Mouse (Mus musculus) T-helper 17 cell (primary cell): ENCODE data around the gene Tmco1.

Source experiments
- in situ Hi-C, 2 experiments: fragments of 300-600 bp; cut with MboI, MseI; formaldehyde crosslinking; loops; 1 replicate in 1 of 2; 2 replicates in 1 of 2; pipeline ENCODE4 v1.15.1; 2025; ENCODE audit warnings: high pct_unique_total_duplicates in 2 of 2

Tmco1 gene

DNA sequence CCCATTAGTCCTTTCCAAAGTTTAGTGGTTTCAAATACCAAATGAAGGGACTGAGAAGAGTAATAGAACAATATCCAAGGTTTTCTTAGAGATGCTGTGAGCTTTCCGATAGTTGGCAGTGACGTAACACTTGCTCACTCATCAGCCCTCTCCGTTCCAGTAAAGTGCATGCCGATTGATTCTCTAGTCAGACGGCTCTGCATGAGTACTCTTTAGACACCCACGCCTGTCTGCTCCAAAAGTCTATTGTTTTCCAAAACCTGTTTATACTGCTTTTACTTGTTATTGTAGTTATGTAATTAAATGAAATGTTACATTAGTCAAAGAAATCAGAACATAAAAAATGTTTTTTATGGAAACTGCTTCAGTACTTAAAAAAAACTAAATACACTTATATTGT, 20.6 kb downstream of the Tmco1 start:
- in situ Hi-C loops = loop anchor here in 1 of 2 experiments (25.0 kb wide), 2 partner anchors 941 to 1316 kb away; partner anchors contain the start of genes Pou2f1 and Tada1

DNA sequence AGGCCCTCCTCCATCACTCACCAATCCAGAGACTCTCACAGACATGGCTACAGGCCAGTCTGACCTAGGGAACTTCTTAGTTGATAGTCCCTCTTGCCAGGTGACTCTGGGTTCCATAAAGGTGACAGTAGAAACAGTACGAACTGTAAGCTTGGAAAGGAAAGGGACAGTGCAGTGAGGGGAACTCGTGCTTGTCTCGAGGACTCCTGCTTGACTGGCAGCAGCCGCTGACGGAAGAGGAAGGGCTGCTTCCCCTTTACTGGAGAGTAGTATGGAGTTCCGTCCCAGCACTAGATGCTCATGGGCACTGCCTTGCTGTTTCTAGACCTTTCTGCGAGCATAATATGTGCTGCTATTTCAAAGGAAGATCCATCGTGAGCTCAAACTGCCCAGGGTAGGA, 22.9 kb downstream of the Tmco1 start:
- in situ Hi-C loops = loop anchor here (5.0 to 25.0 kb wide), 3 partner anchors 109 to 1319 kb away; partner anchors contain the start of genes Pou2f1 (in 1 of the 2) and Tada1 (in 1 of the 2)

- in situ Hi-C loops = loop anchor here in 1 of 2 experiments (5.0 to 25.0 kb wide), 3 partner anchors 119 to 1324 kb away; partner anchors contain the start of genes Pou2f1 and Tada1
These were observed 28.2 kb downstream of the Tmco1 start for GRCm38 (mm10) chr1:167336398-167336797.

- in situ Hi-C loops = loop anchor here in 1 of 2 experiments (5.0 to 25.0 kb wide), 3 partner anchors 120 to 1325 kb away; partner anchors contain the start of genes Pou2f1 and Tada1
These were observed 29.4 kb downstream of the Tmco1 start for GRCm38 (mm10) chr1:167337463-167338095.

DNA sequence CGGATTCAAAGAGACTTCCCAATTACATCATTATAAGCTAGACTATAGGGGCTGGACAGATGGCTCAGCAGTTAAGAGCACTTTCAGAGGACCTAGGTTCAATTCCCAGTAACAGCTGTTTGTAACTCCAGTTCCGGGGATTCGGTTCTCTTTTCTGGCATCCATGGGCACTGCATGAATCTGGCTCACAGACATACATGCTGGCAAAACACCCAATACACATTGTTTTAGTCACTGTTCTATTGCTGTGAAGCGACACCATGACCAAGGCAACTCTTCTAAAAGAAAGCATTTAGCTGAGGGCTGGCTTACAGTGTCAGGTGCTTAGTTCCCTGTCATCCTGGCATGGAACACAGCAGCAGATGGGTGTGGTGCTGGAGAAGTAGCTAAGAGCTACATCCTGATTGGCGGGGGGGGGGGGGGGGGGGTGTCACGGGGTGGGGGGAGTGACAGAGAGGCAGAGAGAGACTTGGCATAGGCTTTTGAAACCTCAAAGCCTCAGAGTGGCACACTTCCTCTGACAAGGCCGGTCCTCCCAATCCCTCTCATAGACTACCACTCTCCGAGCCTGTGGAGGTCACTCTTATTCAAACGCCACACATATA, 31.1 kb downstream of the Tmco1 start:
- in situ Hi-C loops = loop anchor here in 1 of 2 experiments (5.0 to 25.0 kb wide), 3 partner anchors 122 to 1327 kb away; partner anchors contain the start of genes Pou2f1 and Tada1

GRCm38 (mm10) chr1:167340111-167340787, 32.1 kb downstream of the Tmco1 start:
- in situ Hi-C loops = loop anchor here in 1 of 2 experiments (25.0 kb wide), 2 partner anchors 953 to 1328 kb away; partner anchors contain the start of genes Pou2f1 and Tada1

DNA sequence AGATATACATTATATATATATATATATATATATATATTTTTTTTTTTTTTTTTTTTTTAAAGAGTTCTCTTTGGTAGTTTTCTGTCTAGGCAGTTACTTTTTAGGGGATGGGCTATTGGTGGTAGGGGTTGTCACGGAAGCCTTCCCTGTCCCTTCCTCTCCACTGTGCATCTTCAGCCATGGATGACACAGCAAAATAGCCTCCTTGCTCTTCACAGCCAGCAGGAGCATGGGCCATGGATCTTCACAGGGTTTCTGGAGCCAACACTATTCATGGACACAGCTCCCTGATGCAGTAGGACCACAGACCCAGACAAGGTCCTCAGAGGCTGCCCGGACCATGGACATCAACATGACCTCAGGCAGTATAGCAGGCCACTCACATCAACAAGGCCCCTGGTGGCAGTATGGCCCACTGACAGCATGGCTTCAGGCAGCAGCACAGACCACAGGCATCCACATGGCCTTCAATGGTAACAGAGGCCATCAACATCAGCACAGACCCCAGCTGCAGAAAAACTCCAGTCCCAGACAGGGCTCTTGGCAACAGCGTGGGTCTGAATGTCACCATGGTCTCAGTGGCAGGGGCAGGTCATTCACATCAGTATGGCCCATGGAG, 32.8 kb downstream of the Tmco1 start:
- in situ Hi-C loops = loop anchor here in 1 of 2 experiments (25.0 kb wide), 2 partner anchors 954 to 1329 kb away; partner anchors contain the start of genes Pou2f1 and Tada1

GRCm38 (mm10) chr1:167342831-167343230, 34.7 kb downstream of the Tmco1 start:
- in situ Hi-C loops = loop anchor here in 1 of 2 experiments (25.0 kb wide), 2 partner anchors 956 to 1331 kb away; partner anchors contain the start of genes Pou2f1 and Tada1

DNA sequence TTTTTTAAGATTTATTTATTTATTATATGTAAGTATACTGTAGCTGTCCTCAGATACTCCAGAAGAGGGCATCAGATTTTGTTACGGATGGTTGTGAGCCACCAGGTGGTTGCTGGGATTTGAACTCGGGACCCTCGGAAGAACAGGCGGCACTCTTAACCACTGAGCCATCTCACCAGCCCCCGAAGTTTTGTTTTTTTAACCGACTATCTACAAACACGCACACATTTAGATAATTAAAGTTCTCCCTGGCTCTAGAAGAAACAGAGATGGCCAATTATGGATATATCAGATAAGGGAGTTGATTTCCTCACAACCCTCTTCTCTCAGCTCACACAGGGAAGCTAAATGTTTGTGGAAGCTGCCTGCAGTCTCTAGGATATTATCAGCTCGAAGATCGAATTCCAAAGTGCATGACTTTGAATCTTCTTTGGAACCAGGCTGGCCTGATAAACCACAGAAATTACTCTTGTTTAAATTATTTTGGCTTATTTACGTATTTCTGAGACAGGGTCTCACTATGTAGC, 37.9 kb downstream of the Tmco1 start:
- in situ Hi-C loops = loop anchor here in 1 of 2 experiments (25.0 kb wide), 2 partner anchors 959 to 1334 kb away; partner anchors contain the start of genes Pou2f1 and Tada1

- in situ Hi-C loops = loop anchor here in 1 of 2 experiments (25.0 kb wide), 2 partner anchors 962 to 1337 kb away; partner anchors contain the start of genes Pou2f1 and Tada1
These were observed 41.0 kb downstream of the Tmco1 start for GRCm38 (mm10) chr1:167349206-167349605.

GRCm38 (mm10) chr1:167349815-167350596, 41.8 kb downstream of the Tmco1 start, which contains the start of gene Aldh9a1:
Aldh9a1 (plus strand) TSS chr1:167349991.
- in situ Hi-C loops = loop anchor here (25.0 kb wide), 3 partner anchors 938 to 1338 kb away; partner anchors contain the start of genes Pogk (in 1 of the 2), Pou2f1 (in 1 of the 2) and Tada1 (in 1 of the 2)

- in situ Hi-C loops = loop anchor here in 1 of 2 experiments (25.0 kb wide), 1 partner anchor 939 kb away; the partner anchor contains the start of gene Pogk
These were observed 42.6 kb downstream of the Tmco1 start for GRCm38 (mm10) chr1:167350597-167351415.

DNA sequence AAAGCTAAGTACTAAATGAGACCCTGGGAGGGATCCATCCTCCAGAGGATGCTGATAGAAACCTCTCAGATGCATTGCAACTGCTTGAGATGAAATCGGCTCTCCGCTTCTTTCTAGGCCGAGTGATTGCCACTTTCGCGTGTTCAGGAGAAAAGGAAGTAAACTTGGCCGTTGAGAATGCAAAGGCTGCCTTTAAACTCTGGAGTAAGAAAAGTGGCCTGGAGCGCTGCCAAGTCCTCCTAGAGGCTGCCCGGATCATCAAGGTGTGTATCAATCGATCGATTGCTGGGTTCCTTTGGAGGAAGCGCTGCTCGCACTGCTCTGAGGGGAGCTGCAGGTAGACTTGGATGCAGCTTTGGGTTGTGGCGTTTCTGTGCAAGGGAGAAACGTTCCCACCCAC, 44.2 kb downstream of the Tmco1 start:
- in situ Hi-C loops = loop anchor here in 1 of 2 experiments (25.0 kb wide), 1 partner anchor 940 kb away; the partner anchor contains the start of gene Pogk

DNA sequence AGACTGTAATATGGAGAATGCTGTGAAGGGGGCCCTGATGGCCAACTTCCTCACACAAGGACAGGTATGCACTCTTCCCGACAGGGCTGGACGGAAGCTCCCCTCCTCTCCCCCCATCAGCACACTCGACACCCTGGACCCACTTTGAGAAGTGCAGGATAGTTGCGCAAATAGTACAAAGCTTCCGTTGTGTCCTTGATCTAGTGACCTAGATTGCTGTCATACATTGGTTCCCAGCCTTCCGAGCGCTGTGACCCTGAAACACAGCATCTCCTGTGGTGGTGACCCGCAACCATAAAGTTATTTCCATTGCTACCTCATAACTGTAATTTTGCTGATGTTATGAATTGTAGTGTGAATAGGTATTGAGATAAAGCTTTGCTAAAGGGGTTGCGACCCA, 49.2 kb downstream of the Tmco1 start:
- in situ Hi-C loops = loop anchor here in 1 of 2 experiments (25.0 kb wide), 1 partner anchor 945 kb away; the partner anchor contains the start of gene Pogk

DNA sequence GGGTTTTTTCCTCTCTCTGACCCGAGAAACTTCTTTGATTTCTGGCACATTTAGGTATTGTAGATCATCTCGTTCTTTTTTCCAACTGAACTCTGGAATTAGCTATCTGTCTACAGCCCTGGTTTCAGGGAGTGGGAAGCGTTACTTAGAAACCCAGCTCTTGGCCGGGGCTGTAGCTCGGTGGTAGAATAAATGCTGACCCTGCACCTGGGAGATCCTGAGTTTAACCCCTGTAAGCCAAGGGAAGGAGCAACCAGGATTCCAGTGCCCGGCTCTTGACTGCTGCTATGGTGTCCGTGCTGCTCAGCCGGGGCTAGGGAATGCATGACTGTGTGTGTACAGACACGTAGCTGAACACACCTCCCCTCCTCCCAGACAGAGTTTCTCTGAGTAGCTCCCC, 50.6 kb downstream of the Tmco1 start:
- in situ Hi-C loops = loop anchor here in 1 of 2 experiments (25.0 kb wide), 1 partner anchor 946 kb away; the partner anchor contains the start of gene Pogk

DNA sequence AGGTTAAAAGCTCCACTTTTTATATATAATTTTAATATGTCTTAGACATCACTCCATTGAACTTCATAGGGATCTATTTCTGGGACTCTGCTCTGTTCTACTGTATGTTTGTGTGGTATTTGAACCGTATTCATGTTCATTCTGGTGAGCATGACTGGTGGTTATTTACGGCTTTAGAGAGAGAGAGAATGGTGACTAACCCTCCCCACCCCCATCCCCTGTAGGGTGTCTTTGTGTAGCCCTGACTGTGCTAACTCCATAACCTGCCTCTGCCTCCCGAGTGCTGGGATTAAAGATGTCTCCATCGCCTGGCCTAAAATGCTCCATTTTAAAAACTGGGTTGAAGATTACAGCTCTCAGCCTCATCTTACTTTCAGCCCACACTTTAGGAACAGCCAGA, 52.1 kb downstream of the Tmco1 start:
- in situ Hi-C loops = loop anchor here in 1 of 2 experiments (25.0 kb wide), 1 partner anchor 948 kb away; the partner anchor contains the start of gene Pogk

DNA sequence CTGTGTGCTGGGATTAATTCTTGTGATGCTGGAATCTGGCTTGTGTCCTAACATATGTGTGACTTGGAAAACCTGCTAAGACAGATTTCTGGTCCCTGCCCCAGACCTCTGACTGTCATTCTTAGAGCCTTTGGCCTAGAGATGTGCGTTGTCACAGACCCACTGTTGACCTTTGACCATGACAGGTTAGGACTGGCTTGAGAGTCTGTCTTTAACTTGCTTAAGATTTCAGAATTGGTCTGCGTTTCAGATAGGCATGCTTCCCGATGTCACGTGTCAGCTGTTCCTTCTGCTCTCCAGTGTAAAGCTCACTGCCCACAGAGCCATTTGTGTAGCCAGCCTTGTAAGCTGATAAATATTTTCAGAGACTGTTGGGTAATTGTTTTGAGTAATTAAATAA, 54.6 kb downstream of the Tmco1 start:
- in situ Hi-C loops = loop anchor here in 1 of 2 experiments (25.0 kb wide), 1 partner anchor 951 kb away; the partner anchor contains the start of gene Pogk

DNA sequence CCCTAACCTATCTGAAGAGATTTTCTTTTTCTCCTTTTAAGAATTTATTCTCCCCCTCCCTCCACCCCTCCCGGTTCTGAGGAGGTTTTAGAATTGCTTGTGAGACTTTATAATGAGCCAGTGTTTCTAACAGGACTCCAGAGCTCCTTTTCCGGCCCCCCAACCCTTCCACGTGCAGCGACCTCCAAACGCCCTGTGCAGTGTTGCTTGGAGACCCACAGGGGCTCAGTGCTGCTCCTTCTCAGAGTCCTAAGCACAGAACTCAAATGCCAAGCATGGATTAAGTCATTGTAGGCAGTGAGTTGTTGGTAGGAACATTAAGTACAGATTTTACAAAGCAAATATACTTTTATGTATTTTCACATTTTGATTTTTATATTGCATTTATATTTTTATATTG, 55.1 kb downstream of the Tmco1 start:
- in situ Hi-C loops = loop anchor here in 1 of 2 experiments (25.0 kb wide), 1 partner anchor 951 kb away; the partner anchor contains the start of gene Pogk
